Mouse (Mus musculus) MEL (cell line): ENCODE data around the gene Wnt1. TPM values are rescaled to one million over a fixed set of nuclear protein-coding genes. Genes with fewer than 3 reads are reported as not detected.
A peak's percentile ranks its signal among the peaks of the same experiment; 100 is the strongest.

Experiments used
- DNase-seq: peaks from one replicate; pipeline ENCODE4 v3.0.0; 2011; ENCODE audit warnings: low read depth, low spot score
- H3K27ac ChIP-seq: 2 replicates; pipeline ENCODE4 v1.5.1; 2012; ENCODE audit warnings: low read depth, mild to moderate bottlenecking, control low read depth, low read length, moderate library complexity; ENCODE audit not compliant: control insufficient read depth
- H3K27me3 ChIP-seq, 2 experiments: fragments of 150-350 bp in 1 of 2; sonication (generic) in 1 of 2; 2 replicates each; pipeline ENCODE4 v1.6.1; 2012; ENCODE audit warnings: low read length in 2 of 2, mild to moderate bottlenecking in 2 of 2, improper control_type of control experiment in 1 of 2, moderate library complexity in 1 of 2; ENCODE audit not compliant: insufficient read depth in 2 of 2, control insufficient read depth in 1 of 2
- H3K36me3 ChIP-seq, 2 experiments: 2 replicates each; pipeline ENCODE4 v1.6.1; 2012 to 2014; ENCODE audit warnings: low read length in 2 of 2, improper control_type of control experiment in 1 of 2, inconsistent platforms in 1 of 2, mild to moderate bottlenecking in 1 of 2; ENCODE audit not compliant: insufficient read depth in 2 of 2, control insufficient read depth in 1 of 2
- H3K4me1 ChIP-seq, 2 experiments: fragments of 150-350 bp in 1 of 2; sonication (generic) in 1 of 2; 2 replicates each; pipeline ENCODE4 v1.6.1; 2012; ENCODE audit warnings: low read length in 2 of 2, improper control_type of control experiment in 1 of 2, mild to moderate bottlenecking in 1 of 2; ENCODE audit not compliant: insufficient read depth in 2 of 2, control insufficient read depth in 1 of 2
- H3K4me3 ChIP-seq, 2 experiments: fragments of 150-350 bp in 1 of 2; sonication (generic) in 1 of 2; 2 replicates each; pipeline ENCODE4 v1.5.1; 2012; ENCODE audit warnings: low read depth in 2 of 2, low read length in 2 of 2, mild to moderate bottlenecking in 2 of 2, moderate library complexity in 2 of 2, control low read depth in 1 of 2, improper control_type of control experiment in 1 of 2; ENCODE audit not compliant: control insufficient read depth in 1 of 2, insufficient read depth in 1 of 2
- H3K79me2 ChIP-seq: 2 replicates; pipeline ENCODE4 v1.6.1; 2012; ENCODE audit warnings: mild to moderate bottlenecking, low read length, moderate library complexity; ENCODE audit not compliant: control insufficient read depth, poor library complexity, insufficient read depth
- H3K9ac ChIP-seq: 2 replicates; pipeline ENCODE4 v1.6.1; 2012; ENCODE audit warnings: low read depth, mild to moderate bottlenecking, control low read depth, low read length, moderate library complexity; ENCODE audit not compliant: control insufficient read depth, poor library complexity, severe bottlenecking
- H3K9me3 ChIP-seq: fragments of 150-350 bp; sonication (generic); replicated peaks from 2 replicates; pipeline ENCODE4 v1.6.1; 2012; ENCODE audit warnings: mild to moderate bottlenecking, low read length, improper control_type of control experiment, moderate library complexity; ENCODE audit not compliant: insufficient read depth
- BHLHE40 ChIP-seq: IDR thresholded peaks from 2 replicates; pipeline ENCODE4 v1.6.1; 2012; ENCODE audit warnings: low read depth, mild to moderate bottlenecking, inconsistent platforms, low read length, improper control_type of control experiment, borderline replicate concordance
- CHD1 ChIP-seq: IDR thresholded peaks from 2 replicates; pipeline ENCODE4 v1.6.1; 2012; ENCODE audit warnings: low read depth, mild to moderate bottlenecking, inconsistent platforms, low read length, improper control_type of control experiment
- CHD2 ChIP-seq: IDR thresholded peaks from 2 replicates; pipeline ENCODE4 v1.6.1; 2011; ENCODE audit warnings: low read length, improper control_type of control experiment
- CTCF ChIP-seq, 3 experiments: IDR thresholded peaks in 2 of 3; conservative IDR thresholded peaks in 1 of 3; 2 replicates each; pipeline ENCODE4 v1.5.1; 2011 to 2012; ENCODE audit warnings: low read length in 3 of 3, low read depth in 2 of 3, mild to moderate bottlenecking in 2 of 3, improper control_type of control experiment in 1 of 3, inconsistent platforms in 1 of 3, mixed read lengths in 1 of 3, moderate library complexity in 1 of 3; ENCODE audit not compliant: control insufficient read depth in 1 of 3, insufficient read depth in 1 of 3, poor library complexity in 1 of 3, severe bottlenecking in 1 of 3
- E2F4 ChIP-seq: IDR thresholded peaks from 2 replicates; pipeline ENCODE4 v1.6.1; 2011; ENCODE audit warnings: low read depth, low read length, improper control_type of control experiment, borderline replicate concordance
- ELF1 ChIP-seq: IDR thresholded peaks from 2 replicates; pipeline ENCODE4 v1.6.1; 2014; ENCODE audit warnings: low read depth, mild to moderate bottlenecking, inconsistent platforms, low read length, improper control_type of control experiment, moderate library complexity
- EP300 ChIP-seq, 2 experiments: IDR thresholded peaks; 2 replicates each; pipeline ENCODE4 v1.6.1; 2011; ENCODE audit warnings: improper control_type of control experiment in 2 of 2, low read length in 2 of 2, low read depth in 1 of 2, mild to moderate bottlenecking in 1 of 2
- ETS1 ChIP-seq: IDR thresholded peaks from 2 replicates; pipeline ENCODE4 v1.6.1; 2012; ENCODE audit warnings: low read depth, mild to moderate bottlenecking, inconsistent platforms, low read length, improper control_type of control experiment, moderate library complexity
- GABPA ChIP-seq: IDR thresholded peaks from 2 replicates; pipeline ENCODE4 v1.6.1; 2012; ENCODE audit warnings: low read depth, mild to moderate bottlenecking, inconsistent platforms, low read length, improper control_type of control experiment, moderate library complexity
- GATA1 ChIP-seq: IDR thresholded peaks from 2 replicates; pipeline ENCODE4 v1.6.1; 2011; ENCODE audit warnings: low read depth, low read length, improper control_type of control experiment
- HCFC1 ChIP-seq: IDR thresholded peaks from 2 replicates; pipeline ENCODE4 v1.6.1; 2012; ENCODE audit warnings: low read depth, mild to moderate bottlenecking, inconsistent platforms, low read length, improper control_type of control experiment, moderate library complexity
- JUND ChIP-seq: IDR thresholded peaks from 2 replicates; pipeline ENCODE4 v1.6.1; 2011; ENCODE audit warnings: low read depth, mild to moderate bottlenecking, improper control_type of control experiment, low read length
- KAT2A ChIP-seq: conservative IDR thresholded peaks from 2 replicates; pipeline ENCODE4 v1.6.1; 2012; ENCODE audit warnings: low read depth, low read length, improper control_type of control experiment, inconsistent platforms
- MAFK ChIP-seq: IDR thresholded peaks from 2 replicates; pipeline ENCODE4 v1.6.1; 2011; ENCODE audit warnings: low read depth, mild to moderate bottlenecking, low read length, improper control_type of control experiment, borderline replicate concordance
- MAX ChIP-seq: IDR thresholded peaks from 2 replicates; pipeline ENCODE4 v1.6.1; 2011; ENCODE audit warnings: low read length, improper control_type of control experiment
- MAZ ChIP-seq: IDR thresholded peaks from 2 replicates; pipeline ENCODE4 v1.6.1; 2012; ENCODE audit warnings: low read depth, mild to moderate bottlenecking, inconsistent platforms, low read length, improper control_type of control experiment
- MEF2A ChIP-seq: IDR thresholded peaks from 2 replicates; pipeline ENCODE4 v1.6.1; 2014; ENCODE audit warnings: low read depth, mild to moderate bottlenecking, inconsistent platforms, low read length, improper control_type of control experiment; ENCODE audit not compliant: poor library complexity, insufficient replicate concordance, severe bottlenecking; ENCODE audit errors: extremely low read depth
- MXI1 ChIP-seq: IDR thresholded peaks from 2 replicates; pipeline ENCODE4 v1.6.1; 2011; ENCODE audit warnings: mild to moderate bottlenecking, low read depth, low read length, improper control_type of control experiment
- MYB ChIP-seq: IDR thresholded peaks from 2 replicates; pipeline ENCODE4 v1.6.1; 2011; ENCODE audit warnings: mild to moderate bottlenecking, low read depth, low read length, improper control_type of control experiment
- MYC ChIP-seq: IDR thresholded peaks from 2 replicates; pipeline ENCODE4 v1.6.1; 2011; ENCODE audit warnings: low read depth, mild to moderate bottlenecking, low read length, improper control_type of control experiment, moderate library complexity
- NELFE ChIP-seq: IDR thresholded peaks from 2 replicates; pipeline ENCODE4 v1.6.1; 2011; ENCODE audit warnings: low read depth, low read length, improper control_type of control experiment
- NRF1 ChIP-seq: IDR thresholded peaks from 2 replicates; pipeline ENCODE4 v1.6.1; 2014; ENCODE audit warnings: low read depth, mild to moderate bottlenecking, inconsistent platforms, low read length, improper control_type of control experiment, moderate library complexity; ENCODE audit not compliant: poor library complexity, insufficient read depth, severe bottlenecking
- POLR2A ChIP-seq, 2 experiments: IDR thresholded peaks; 2 replicates each; pipeline ENCODE4 v1.6.1; 2011 to 2012; ENCODE audit warnings: low read length in 2 of 2, mild to moderate bottlenecking in 2 of 2, control low read depth in 1 of 2, improper control_type of control experiment in 1 of 2, low read depth in 1 of 2, moderate library complexity in 1 of 2; ENCODE audit not compliant: control insufficient read depth in 1 of 2, insufficient read depth in 1 of 2, poor library complexity in 1 of 2
- POLR2AphosphoS2 ChIP-seq: IDR thresholded peaks from 2 replicates; pipeline ENCODE4 v1.6.1; 2011; ENCODE audit warnings: low read length, improper control_type of control experiment
- POLR2AphosphoS5 ChIP-seq: IDR thresholded peaks from 2 replicates; pipeline ENCODE4 v1.6.1; 2012; ENCODE audit warnings: low read depth, borderline replicate concordance, mild to moderate bottlenecking, inconsistent platforms, low read length, moderate library complexity, mixed read lengths
- RAD21 ChIP-seq: IDR thresholded peaks from 2 replicates; pipeline ENCODE4 v1.6.1; 2011; ENCODE audit warnings: mild to moderate bottlenecking, low read depth, low read length, improper control_type of control experiment
- RCOR1 ChIP-seq: IDR thresholded peaks from 2 replicates; pipeline ENCODE4 v1.6.1; 2012; ENCODE audit warnings: low read depth, mild to moderate bottlenecking, inconsistent platforms, low read length, improper control_type of control experiment
- SIN3A ChIP-seq: IDR thresholded peaks from 2 replicates; pipeline ENCODE4 v1.6.1; 2012; ENCODE audit warnings: low read length, improper control_type of control experiment, inconsistent platforms
- SMC3 ChIP-seq: IDR thresholded peaks from 2 replicates; pipeline ENCODE4 v1.6.1; 2011; ENCODE audit warnings: low read depth, low read length, improper control_type of control experiment
- TAL1 ChIP-seq: IDR thresholded peaks from 2 replicates; pipeline ENCODE4 v1.6.1; 2012; ENCODE audit warnings: mild to moderate bottlenecking, inconsistent platforms, low read length, moderate library complexity, mixed read lengths
- TBP ChIP-seq: IDR thresholded peaks from 2 replicates; pipeline ENCODE4 v1.8.0; 2011; ENCODE audit warnings: low read depth, low read length, improper control_type of control experiment
- TCF12 ChIP-seq: IDR thresholded peaks from 2 replicates; pipeline ENCODE4 v1.6.1; 2014; ENCODE audit warnings: low read depth, mild to moderate bottlenecking, inconsistent platforms, low read length, improper control_type of control experiment, moderate library complexity
- UBTF ChIP-seq: IDR thresholded peaks from 2 replicates; pipeline ENCODE4 v1.6.1; 2012; ENCODE audit warnings: low read depth, mild to moderate bottlenecking, inconsistent platforms, low read length, improper control_type of control experiment, moderate library complexity, borderline replicate concordance; ENCODE audit not compliant: insufficient read depth
- USF1 ChIP-seq: IDR thresholded peaks from 2 replicates; pipeline ENCODE4 v1.6.1; 2014; ENCODE audit warnings: low read depth, mild to moderate bottlenecking, inconsistent platforms, low read length, improper control_type of control experiment, moderate library complexity
- USF2 ChIP-seq, 2 experiments: IDR thresholded peaks; 2 replicates each; pipeline ENCODE4 v1.6.1; 2011 to 2012; ENCODE audit warnings: improper control_type of control experiment in 2 of 2, low read length in 2 of 2, borderline replicate concordance in 1 of 2, inconsistent platforms in 1 of 2, low read depth in 1 of 2, mild to moderate bottlenecking in 1 of 2; ENCODE audit not compliant: insufficient read depth in 1 of 2
- ZC3H11A ChIP-seq: IDR thresholded peaks from 2 replicates; pipeline ENCODE4 v1.6.1; 2012; ENCODE audit warnings: low read depth, mild to moderate bottlenecking, inconsistent platforms, low read length, improper control_type of control experiment
- ZKSCAN1 ChIP-seq: IDR thresholded peaks from 2 replicates; pipeline ENCODE4 v1.6.1; 2012; ENCODE audit warnings: low read depth, mild to moderate bottlenecking, inconsistent platforms, low read length, improper control_type of control experiment, moderate library complexity
- ZMIZ1 ChIP-seq: IDR thresholded peaks from 2 replicates; pipeline ENCODE4 v1.6.1; 2012; ENCODE audit warnings: low read depth, mild to moderate bottlenecking, inconsistent platforms, low read length, improper control_type of control experiment, moderate library complexity
- ZNF384 ChIP-seq: IDR thresholded peaks from 2 replicates; pipeline ENCODE4 v1.6.1; 2012; ENCODE audit warnings: low read depth, mild to moderate bottlenecking, inconsistent platforms, low read length, improper control_type of control experiment
- polyA plus RNA-seq, 2 experiments: library from polyadenylated mRNA; stranded (reverse) in 1 of 2; unstranded in 1 of 2; fragments of >175 nt in 1 of 2; fragments of >200 nt in 1 of 2; gene quantifications; 2 replicates each; pipeline versions ENCODE4 v1.2.1 to v1.2.4; 2012; ENCODE audit warnings: low replicate concordance in 2 of 2, low read depth in 1 of 2; ENCODE audit not compliant: insufficient read length in 2 of 2, insufficient read depth in 1 of 2, missing spikeins in 1 of 2
- total RNA-seq: library from RNA; depleted of rRNA; stranded (reverse); fragments of 300-350 nt; gene quantifications from 2 replicates; pipeline ENCODE4 v1.2.3, GENCODE M21; 2012

The Wnt1 gene
- total and polyA plus RNA-seq, 3 experiments = not detected

DNA sequence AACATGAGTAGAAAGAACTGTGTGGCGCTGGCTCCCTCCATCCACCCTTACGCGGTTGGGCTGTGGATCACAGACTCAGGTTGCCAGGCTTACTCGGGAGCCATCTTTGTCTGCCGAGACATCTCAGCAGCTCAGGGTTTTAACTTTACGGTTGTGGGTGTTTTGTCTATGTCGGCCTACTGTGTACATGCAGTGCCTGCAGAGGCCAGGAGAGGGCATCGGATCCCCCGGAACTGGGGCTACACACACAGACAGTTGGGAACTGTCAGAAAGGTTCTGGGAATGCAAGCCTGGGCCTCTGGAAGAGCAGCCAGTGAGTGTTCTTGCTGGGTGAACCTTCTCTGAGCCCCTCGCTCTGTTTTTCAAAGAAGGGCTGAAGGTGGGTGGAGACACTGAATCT is 31.7 kb downstream of the Wnt1 start:
- H3K9ac ChIP-seq = no peak overlapping the region
- no peaks in the 10 kb centered on the region for H3K79me2 ChIP-seq
- H3K4me1 ChIP-seq = no peaks in the 10 kb centered on the region
- H3K9me3 ChIP-seq = no peaks in the 10 kb centered on the region
- no peak overlapping the region for H3K4me3 ChIP-seq
- TF ChIP-seq ZNF384 (no peak), USF2 (IDR thresholded peaks at IDR 0.05; ENCODE audit: borderline replicate concordance in 1 of 2, insufficient read depth in 1 of 2, low read depth in 1 of 2, low read length in 2 of 2) (no peak), UBTF (no peak), TCF12 (no peak), CTCF (IDR thresholded peaks at IDR 0.05 in 2 of 3, conservative IDR thresholded peaks at IDR 0.05 in 1 of 3; ENCODE audit: control insufficient read depth in 1 of 3, insufficient read depth in 1 of 3, low read depth in 2 of 3, low read length in 3 of 3, poor library complexity in 1 of 3, severe bottlenecking in 1 of 3) (peak; percentile 72 to 84 (median 82)), ETS1 (no peak), BHLHE40 (no peak), E2F4 (no peak), MAZ (no peak), SIN3A (no peak), RCOR1 (no peak), HCFC1 (no peak), CHD2 (no peak), MEF2A (no peak), GABPA (no peak), CHD1 (no peak), MAX (no peak), ELF1 (no peak), SMC3 (peak; percentile 46; the same call in 1 of the 2 replicates), POLR2AphosphoS5 (no peak), USF1 (no peak), RAD21 (peak; percentile 26), POLR2A (IDR thresholded peaks at IDR 0.05; ENCODE audit: control insufficient read depth in 1 of 2, insufficient read depth in 1 of 2, low read depth in 1 of 2, low read length in 2 of 2, poor library complexity in 1 of 2) (no peak), JUND (no peak), MYB (no peak), KAT2A (no peak), MXI1 (no peak), NRF1 (no peak), GATA1 (no peak), MYC (no peak), TAL1 (no peak), NELFE (no peak), EP300 (IDR thresholded peaks at IDR 0.05; ENCODE audit: low read depth in 1 of 2, low read length in 2 of 2) (no peak), ZKSCAN1 (peak; percentile 97), POLR2AphosphoS2 (no peak), ZC3H11A (0 out of 2 replicates have a peak, but pooled peaks have one; percentile 5), MAFK (no peak), TBP (no peak), ZMIZ1 (no peak)
- peak; percentile 64 for DNase-seq
- H3K27ac ChIP-seq = no peak overlapping the region
- no peaks in the 10 kb centered on the region for H3K27me3 ChIP-seq
- peaks cover 0 to 2% of the 10 kb centered on the region in 2 experiments; a peak in 1 of 4 replicates for H3K36me3 ChIP-seq
